8 mouse cellular contexts compared by ENCODE assay signal in genomic region chr12:73544736-73545671, GRCm38 (mm10). TPM values are rescaled to one million over a fixed set of nuclear protein-coding genes. Genes with fewer than 3 reads are reported as not detected.
DNase-seq lines count a peak whose midpoint lies in the region; ATAC-seq lines count a peak whose summit lies in the region.

No protein-coding gene starts in this region.

- H3K4me2 ChIP-seq in kidney, embryonic 15.5 days: peak overlapping the region; percentile 65
- H3K4me2 ChIP-seq in hindbrain, embryonic 14.5 days (replicated peaks): peak overlapping the region; percentile 51
- peak overlapping the region; percentile 53 for H3K4me2 ChIP-seq in midbrain, embryonic 15.5 days

- 11% methylated on average over 48 of the region's 48 CpGs for WGBS in kidney, embryonic 15.5 days
- WGBS in hindbrain, embryonic 14.5 days: 16% methylated on average over 48 of the region's 48 CpGs
- 14% methylated on average over 48 of the region's 48 CpGs for WGBS in midbrain, embryonic 15.5 days

- H3K36me3 ChIP-seq in kidney, embryonic 15.5 days: no peaks in the 10 kb centered on the region
- H3K36me3 ChIP-seq in hindbrain, embryonic 14.5 days (replicated peaks; ENCODE audit: control insufficient read depth, insufficient read depth): no peaks in the 10 kb centered on the region
- no peaks in the 10 kb centered on the region for H3K36me3 ChIP-seq in midbrain, embryonic 15.5 days (replicated peaks)

- ATAC-seq in kidney, embryonic 15.5 days (replicated peaks; ENCODE audit: low FRiP score): no peak
- ATAC-seq in common myeloid progenitor, adult 5-6 weeks (replicated peaks; ENCODE audit: low read depth, poor library complexity, severe bottlenecking): peak; percentile 27; the same call in 1 of the 2 replicates
- ATAC-seq in hindbrain, embryonic 14.5 days (ENCODE audit: low FRiP score): no peak
- ATAC-seq in midbrain, embryonic 15.5 days (replicated peaks): 0 out of 2 replicates have a peak, but pooled peaks have one; percentile 20

- no peak overlapping the region for H3K27ac ChIP-seq in kidney, embryonic 15.5 days
- no peak overlapping the region for H3K27ac ChIP-seq in hindbrain, embryonic 14.5 days
- H3K27ac ChIP-seq in midbrain, embryonic 15.5 days: no peak overlapping the region

- peak overlapping the region; percentile 48 for H3K4me3 ChIP-seq in kidney, embryonic 15.5 days (replicated peaks)
- peak overlapping the region; percentile 36 for H3K4me3 ChIP-seq in hindbrain, embryonic 14.5 days (replicated peaks; ENCODE audit: low read length)
- H3K4me3 ChIP-seq in midbrain, embryonic 15.5 days: peak overlapping the region; percentile 37

- no peak for DNase-seq in kidney, adult 11 months
- peak; percentile 28 for DNase-seq in hindbrain, embryonic 14.5 days (ENCODE audit: low spot score)
- no peak for DNase-seq in cerebellum, postnatal 36 days
- no peak for DNase-seq in gastrocnemius, postnatal 25 days
- no peak for DNase-seq in embryo, embryonic 10 days (ENCODE audit: low spot score)

- H3K4me1 ChIP-seq in kidney, embryonic 15.5 days: peaks cover 21% of the 10 kb centered on the region
- peaks cover 12% of the 10 kb centered on the region; the same call in 1 of the 2 replicates for H3K4me1 ChIP-seq in hindbrain, embryonic 14.5 days (replicated peaks; ENCODE audit: control insufficient read depth, insufficient read depth, low read length)
- peaks cover 13% of the 10 kb centered on the region for H3K4me1 ChIP-seq in midbrain, embryonic 15.5 days

- H3K9me3 ChIP-seq in kidney, embryonic 15.5 days (replicated peaks): no peaks in the 10 kb centered on the region
- no peaks in the 10 kb centered on the region for H3K9me3 ChIP-seq in hindbrain, embryonic 14.5 days (ENCODE audit: control insufficient read depth, low read length)
- no peaks in the 10 kb centered on the region for H3K9me3 ChIP-seq in midbrain, embryonic 15.5 days

- peak overlapping the region; percentile 16; the same call in 1 of the 2 replicates for H3K9ac ChIP-seq in kidney, embryonic 15.5 days
- H3K9ac ChIP-seq in hindbrain, embryonic 14.5 days: 0 out of 2 replicates have a peak overlapping the region, but pooled peaks have one; percentile 28
- H3K9ac ChIP-seq in midbrain, embryonic 15.5 days: no peak overlapping the region

- peaks cover 93% of the 10 kb centered on the region for H3K27me3 ChIP-seq in kidney, embryonic 15.5 days
- H3K27me3 ChIP-seq in hindbrain, embryonic 14.5 days (ENCODE audit: control insufficient read depth, insufficient read depth, low read length): peaks cover 82% of the 10 kb centered on the region
- peaks cover 80% of the 10 kb centered on the region for H3K27me3 ChIP-seq in midbrain, embryonic 15.5 days (replicated peaks)

RNA-seq across cellular contexts. Expression of gene Tmem30b, which starts 1.2 kb away (rescaled TPM):
- polyA plus RNA-seq in kidney, embryonic 15.5 days (2015; fragmentation: Nextera tagmentation; extraction: Ambion mirVana): 9.8 and 11.6 TPM in 2 replicates
- 0.46 TPM in 1 of 2 replicates, not detected in the other for total RNA-seq in common myeloid progenitor, adult 5-6 weeks (2017)
- polyA plus RNA-seq in hindbrain, embryonic 14.5 days (2014; fragmentation: Nextera tagmentation; extraction: Ambion mirVana): 0.15 and 0.26 TPM in 2 replicates
- 0.31 and 0.49 TPM in 2 replicates for polyA plus RNA-seq in midbrain, embryonic 15.5 days (2015; fragmentation: Nextera tagmentation; extraction: Ambion mirVana)
- total RNA-seq in gastrocnemius, postnatal 25 days (2021): under 1 TPM; 0.21 to 0.46 TPM

RNA-seq across cellular contexts. Expression of gene Prkch, which starts 39.6 kb away (rescaled TPM):
- 10.9 and 11.9 TPM in 2 replicates for polyA plus RNA-seq in kidney, embryonic 15.5 days (2015; fragmentation: Nextera tagmentation; extraction: Ambion mirVana)
- total RNA-seq in common myeloid progenitor, adult 5-6 weeks (2017): 15.9 and 18.0 TPM in 2 replicates
- 9.8 and 9.9 TPM in 2 replicates for polyA plus RNA-seq in hindbrain, embryonic 14.5 days (2014; fragmentation: Nextera tagmentation; extraction: Ambion mirVana)
- polyA plus RNA-seq in midbrain, embryonic 15.5 days (2015; fragmentation: Nextera tagmentation; extraction: Ambion mirVana): 10.1 and 10.3 TPM in 2 replicates
- total RNA-seq in gastrocnemius, postnatal 25 days (2021): 1 to 10 TPM; 5.0 to 6.9 TPM

Comparison
In these comparisons a context has a peak if more than half of its experiments do, and no peak if none do; other contexts are left out.
1. ATAC-seq: peak in common myeloid progenitor, adult 5-6 weeks (single experiment) and midbrain, embryonic 15.5 days (single experiment); none in kidney, embryonic 15.5 days (single experiment) and hindbrain, embryonic 14.5 days (single experiment).
2. Peak in every context shown above with its lines, with median percentiles within 50 percentile points of each other: H3K4me2 ChIP-seq and H3K4me3 ChIP-seq.